Mouse (Mus musculus): ENCODE data around the gene Fabp3. TPM values are rescaled to one million over a fixed set of nuclear protein-coding genes. Genes with fewer than 3 reads are reported as not detected.

The Fabp3 gene
- polyA plus RNA-seq, 1 experiment from 2014 or later = 10.7 TPM

GRCm38 (mm10) chr4:130325446-130325845, 17.1 kb downstream of the Fabp3 start:
- no peaks in the 10 kb centered on the region for H3K9me3 ChIP-seq (ENCODE audit: control insufficient read depth, low read length)
- 82% methylated on average over 2 of the region's 2 CpGs for WGBS
- no peak overlapping the region for H3K4me3 ChIP-seq (ENCODE audit: low read depth, low read length)
- no peak overlapping the region for H3K4me2 ChIP-seq (ENCODE audit: low read depth, low read length, severe bottlenecking)
- ATAC-seq (replicated peaks; ENCODE audit: low FRiP score) (no peak), DNase-seq (ENCODE audit: low spot score) (no peak)
- peaks cover 4% of the 10 kb centered on the region for H3K36me3 ChIP-seq (ENCODE audit: control insufficient read depth, insufficient read depth, low read length)
- H3K9ac ChIP-seq (ENCODE audit: low read length) = no peak overlapping the region
- H3K27ac ChIP-seq (ENCODE audit: low read depth, low read length) = no peak overlapping the region
- H3K4me1 ChIP-seq (replicated peaks; ENCODE audit: control insufficient read depth, insufficient read depth, low read length) = no peaks in the 10 kb centered on the region
- no peaks in the 10 kb centered on the region for H3K27me3 ChIP-seq (ENCODE audit: control insufficient read depth, insufficient read depth, low read length)

- no peaks in the 10 kb centered on the region for H3K4me1 ChIP-seq (replicated peaks; ENCODE audit: control insufficient read depth, insufficient read depth, low read length)
- DNase-seq (ENCODE audit: low spot score) (no peak), ATAC-seq (replicated peaks; ENCODE audit: low FRiP score) (no peak)
- no peaks in the 10 kb centered on the region for H3K9me3 ChIP-seq (ENCODE audit: control insufficient read depth, low read length)
- WGBS = 88% methylated on average over 9 of the region's 9 CpGs
- no peak overlapping the region for H3K4me3 ChIP-seq (ENCODE audit: low read depth, low read length)
- no peak overlapping the region for H3K4me2 ChIP-seq (ENCODE audit: low read depth, low read length, severe bottlenecking)
- H3K27me3 ChIP-seq (ENCODE audit: control insufficient read depth, insufficient read depth, low read length) = no peaks in the 10 kb centered on the region
- H3K27ac ChIP-seq (ENCODE audit: low read depth, low read length) = no peak overlapping the region
- H3K36me3 ChIP-seq (ENCODE audit: control insufficient read depth, insufficient read depth, low read length) = peaks cover 4% of the 10 kb centered on the region
- H3K9ac ChIP-seq (ENCODE audit: low read length) = no peak overlapping the region
Measured at GRCm38 (mm10) chr4:130327366-130327765, 19.0 kb downstream of the Fabp3 start.

GRCm38 (mm10) chr4:130335867-130336266, 27.5 kb downstream of the Fabp3 start:
- no peaks in the 10 kb centered on the region for H3K9me3 ChIP-seq (ENCODE audit: control insufficient read depth, low read length)
- no peaks in the 10 kb centered on the region; the same call in 1 of the 2 replicates for H3K36me3 ChIP-seq (ENCODE audit: control insufficient read depth, insufficient read depth, low read length)
- no peak overlapping the region for H3K4me3 ChIP-seq (ENCODE audit: low read depth, low read length)
- no peak for ATAC-seq (replicated peaks; ENCODE audit: low FRiP score)
- 91% methylated on average over 5 of the region's 5 CpGs for WGBS
- no peak for DNase-seq (ENCODE audit: low spot score)
- no peaks in the 10 kb centered on the region for H3K4me1 ChIP-seq (replicated peaks; ENCODE audit: control insufficient read depth, insufficient read depth, low read length)
- no peak overlapping the region for H3K4me2 ChIP-seq (ENCODE audit: low read depth, low read length, severe bottlenecking)
- H3K27ac ChIP-seq (ENCODE audit: low read depth, low read length) = no peak overlapping the region
- no peak overlapping the region for H3K9ac ChIP-seq (ENCODE audit: low read length)
- H3K27me3 ChIP-seq (ENCODE audit: control insufficient read depth, insufficient read depth, low read length) = no peaks in the 10 kb centered on the region

- H3K9ac ChIP-seq (ENCODE audit: low read length) = no peak overlapping the region
- no peaks in the 10 kb centered on the region; the same call in 1 of the 2 replicates for H3K36me3 ChIP-seq (ENCODE audit: control insufficient read depth, insufficient read depth, low read length)
- no peak overlapping the region for H3K4me3 ChIP-seq (ENCODE audit: low read depth, low read length)
- no peak overlapping the region for H3K4me2 ChIP-seq (ENCODE audit: low read depth, low read length, severe bottlenecking)
- H3K4me1 ChIP-seq (replicated peaks; ENCODE audit: control insufficient read depth, insufficient read depth, low read length) = no peaks in the 10 kb centered on the region
- ATAC-seq (replicated peaks; ENCODE audit: low FRiP score) (no peak), DNase-seq (ENCODE audit: low spot score) (peak; percentile 71)
- no peak overlapping the region for H3K27ac ChIP-seq (ENCODE audit: low read depth, low read length)
- no peaks in the 10 kb centered on the region for H3K27me3 ChIP-seq (ENCODE audit: control insufficient read depth, insufficient read depth, low read length)
- 33% methylated on average over 4 of the region's 4 CpGs for WGBS
- H3K9me3 ChIP-seq (ENCODE audit: control insufficient read depth, low read length) = no peaks in the 10 kb centered on the region
Measured at GRCm38 (mm10) chr4:130341691-130342090, 33.3 kb downstream of the Fabp3 start.

- ATAC-seq (replicated peaks; ENCODE audit: low FRiP score) (no peak), DNase-seq (ENCODE audit: low spot score) (no peak)
- H3K36me3 ChIP-seq (ENCODE audit: control insufficient read depth, insufficient read depth, low read length) = peaks cover 7% of the 10 kb centered on the region; the same call in 1 of the 2 replicates
- 95% methylated on average over 6 of the region's 6 CpGs for WGBS
- no peak overlapping the region for H3K9ac ChIP-seq (ENCODE audit: low read length)
- no peaks in the 10 kb centered on the region for H3K4me1 ChIP-seq (replicated peaks; ENCODE audit: control insufficient read depth, insufficient read depth, low read length)
- H3K27me3 ChIP-seq (ENCODE audit: control insufficient read depth, insufficient read depth, low read length) = no peaks in the 10 kb centered on the region
- H3K27ac ChIP-seq (ENCODE audit: low read depth, low read length) = no peak overlapping the region
- no peaks in the 10 kb centered on the region for H3K9me3 ChIP-seq (ENCODE audit: control insufficient read depth, low read length)
- H3K4me2 ChIP-seq (ENCODE audit: low read depth, low read length, severe bottlenecking) = no peak overlapping the region
- no peak overlapping the region for H3K4me3 ChIP-seq (ENCODE audit: low read depth, low read length)
Measured at GRCm38 (mm10) chr4:130349666-130350065, 41.3 kb downstream of the Fabp3 start.

- DNase-seq (ENCODE audit: low spot score) (no peak), ATAC-seq (replicated peaks; ENCODE audit: low FRiP score) (no peak)
- H3K4me2 ChIP-seq (ENCODE audit: low read depth, low read length, severe bottlenecking) = no peak overlapping the region
- no peak overlapping the region for H3K9ac ChIP-seq (ENCODE audit: low read length)
- no peaks in the 10 kb centered on the region for H3K4me1 ChIP-seq (replicated peaks; ENCODE audit: control insufficient read depth, insufficient read depth, low read length)
- 89% methylated on average over 16 of the region's 16 CpGs for WGBS
- no peaks in the 10 kb centered on the region for H3K27me3 ChIP-seq (ENCODE audit: control insufficient read depth, insufficient read depth, low read length)
- H3K36me3 ChIP-seq (ENCODE audit: control insufficient read depth, insufficient read depth, low read length) = peaks cover 7% of the 10 kb centered on the region; the same call in 1 of the 2 replicates
- no peak overlapping the region for H3K4me3 ChIP-seq (ENCODE audit: low read depth, low read length)
- H3K27ac ChIP-seq (ENCODE audit: low read depth, low read length) = no peak overlapping the region
- no peaks in the 10 kb centered on the region for H3K9me3 ChIP-seq (ENCODE audit: control insufficient read depth, low read length)
Measured at GRCm38 (mm10) chr4:130350690-130351422, 42.5 kb downstream of the Fabp3 start.

GRCm38 (mm10) chr4:130352588-130352987, 44.2 kb downstream of the Fabp3 start:
- WGBS = 91% methylated on average over 7 of the region's 7 CpGs
- no peak overlapping the region for H3K27ac ChIP-seq (ENCODE audit: low read depth, low read length)
- ATAC-seq (replicated peaks; ENCODE audit: low FRiP score) (no peak), DNase-seq (ENCODE audit: low spot score) (no peak)
- H3K4me3 ChIP-seq (ENCODE audit: low read depth, low read length) = no peak overlapping the region
- no peak overlapping the region for H3K4me2 ChIP-seq (ENCODE audit: low read depth, low read length, severe bottlenecking)
- H3K4me1 ChIP-seq (replicated peaks; ENCODE audit: control insufficient read depth, insufficient read depth, low read length) = no peaks in the 10 kb centered on the region
- no peak overlapping the region for H3K9ac ChIP-seq (ENCODE audit: low read length)
- H3K27me3 ChIP-seq (ENCODE audit: control insufficient read depth, insufficient read depth, low read length) = no peaks in the 10 kb centered on the region
- peaks cover 7% of the 10 kb centered on the region; the same call in 1 of the 2 replicates for H3K36me3 ChIP-seq (ENCODE audit: control insufficient read depth, insufficient read depth, low read length)
- no peaks in the 10 kb centered on the region for H3K9me3 ChIP-seq (ENCODE audit: control insufficient read depth, low read length)

- no peak overlapping the region for H3K4me2 ChIP-seq (ENCODE audit: low read depth, low read length, severe bottlenecking)
- H3K4me1 ChIP-seq (replicated peaks; ENCODE audit: control insufficient read depth, insufficient read depth, low read length) = peaks cover 2% of the 10 kb centered on the region
- DNase-seq (ENCODE audit: low spot score) (no peak), ATAC-seq (replicated peaks; ENCODE audit: low FRiP score) (no peak)
- H3K4me3 ChIP-seq (ENCODE audit: low read depth, low read length) = no peak overlapping the region
- no peaks in the 10 kb centered on the region for H3K27me3 ChIP-seq (ENCODE audit: control insufficient read depth, insufficient read depth, low read length)
- H3K9me3 ChIP-seq (ENCODE audit: control insufficient read depth, low read length) = no peaks in the 10 kb centered on the region
- H3K36me3 ChIP-seq (ENCODE audit: control insufficient read depth, insufficient read depth, low read length) = no peaks in the 10 kb centered on the region; the same call in 1 of the 2 replicates
- no peak overlapping the region for H3K27ac ChIP-seq (ENCODE audit: low read depth, low read length)
- H3K9ac ChIP-seq (ENCODE audit: low read length) = no peak overlapping the region
Measured at GRCm38 (mm10) chr4:130357946-130358345, 49.6 kb downstream of the Fabp3 start.

All from forebrain, embryonic 11.5 days (tissue).